Mouse (Mus musculus): ENCODE measurements at regions not wholly inside any gene's neighbourhood (a gene's known extent, or its start where the extent isn't known, plus 50 kb on each side); places are given as distances from the start of the nearest gene placed in this dataset.

DNA sequence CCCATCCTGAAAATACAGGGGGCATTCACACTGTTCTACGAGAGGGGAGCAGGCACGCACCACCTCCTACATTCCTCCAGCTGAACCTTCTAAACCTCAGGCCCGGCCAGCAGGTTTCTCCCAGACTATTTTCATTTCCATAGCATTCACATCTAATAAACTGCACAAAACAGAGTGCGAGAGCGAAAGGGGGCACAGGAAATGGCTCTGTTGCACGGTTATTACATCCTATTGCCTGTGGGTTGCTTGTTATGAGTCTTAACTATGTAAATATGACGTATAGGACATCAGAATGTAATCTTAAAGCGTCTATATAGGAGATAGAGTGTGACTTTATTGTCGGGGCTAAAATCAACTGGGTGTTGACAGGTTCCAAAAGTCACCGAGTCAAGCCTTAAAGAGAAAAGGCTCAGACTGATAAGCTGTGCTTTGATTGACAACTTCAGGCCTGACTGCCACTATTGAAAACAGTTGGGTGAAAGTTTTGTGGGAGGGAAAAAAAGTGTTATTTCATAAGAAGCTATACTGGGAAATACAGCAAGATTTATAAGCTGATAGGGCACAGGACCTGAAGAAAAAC lies 121.5 kb upstream of the Cep162 start:
- no peak overlapping the region for H3K9ac ChIP-seq (replicated peaks; ENCODE audit: low read length)
- H3K36me3 ChIP-seq (ENCODE audit: insufficient read depth, low read length): no peaks in the 10 kb centered on the region
- no peaks in the 10 kb centered on the region for H3K27me3 ChIP-seq (ENCODE audit: insufficient read depth, low read length)
- H3K27ac ChIP-seq (ENCODE audit: low read length): no peak overlapping the region
- H3K9me3 ChIP-seq (ENCODE audit: low read length): no peaks in the 10 kb centered on the region
- no peaks in the 10 kb centered on the region for H3K4me1 ChIP-seq (ENCODE audit: insufficient read depth, low read length)
- no peak overlapping the region for H3K4me3 ChIP-seq (ENCODE audit: low read length)
- no peak for ATAC-seq (ENCODE audit: low FRiP score, low TSS enrichment)
- no peak overlapping the region for H3K4me2 ChIP-seq (replicated peaks; ENCODE audit: low read depth, low read length)
- 57% methylated on average over 10 of the region's 10 CpGs for WGBS

DNA sequence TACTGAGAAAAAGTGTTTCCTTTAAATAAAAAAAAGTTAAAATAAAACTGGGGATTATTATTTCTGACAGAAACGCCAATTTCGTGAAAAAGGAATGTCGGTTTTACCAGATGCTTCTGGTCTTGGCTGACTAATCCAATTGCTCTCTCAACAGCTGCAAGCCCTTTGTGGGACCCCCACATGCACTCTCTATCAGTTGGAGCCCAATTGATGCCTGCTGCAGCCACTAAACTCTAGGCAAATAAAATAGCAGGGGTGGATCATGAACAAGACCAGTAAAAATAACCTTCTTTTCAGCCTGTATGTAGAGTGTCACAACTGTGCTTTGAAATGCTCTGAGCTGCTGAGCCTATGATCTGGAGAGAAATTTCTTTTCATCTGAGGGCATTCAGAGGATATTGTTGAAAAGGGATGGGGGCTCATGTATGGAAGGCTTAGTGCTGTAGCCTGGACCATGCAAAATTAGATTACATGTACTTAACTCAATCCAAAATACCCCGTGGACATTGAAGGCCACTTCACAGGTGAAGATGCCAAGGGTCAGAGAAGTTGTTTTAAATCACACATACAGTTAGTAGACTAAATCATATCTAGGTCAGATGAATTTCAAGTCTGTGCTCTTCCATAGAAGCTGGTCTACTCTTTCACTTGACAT lies 117.0 kb upstream of the Cep162 start:
- H3K9me3 ChIP-seq (ENCODE audit: low read length): no peaks in the 10 kb centered on the region
- H3K36me3 ChIP-seq (ENCODE audit: insufficient read depth, low read length): no peaks in the 10 kb centered on the region
- no peak overlapping the region for H3K4me3 ChIP-seq (ENCODE audit: low read length)
- no peak for ATAC-seq (ENCODE audit: low FRiP score, low TSS enrichment)
- H3K9ac ChIP-seq (replicated peaks; ENCODE audit: low read length): no peak overlapping the region
- no peaks in the 10 kb centered on the region for H3K27me3 ChIP-seq (ENCODE audit: insufficient read depth, low read length)
- no peak overlapping the region for H3K27ac ChIP-seq (ENCODE audit: low read length)
- WGBS: 83% methylated on average over 4 of the region's 4 CpGs
- H3K4me1 ChIP-seq (ENCODE audit: insufficient read depth, low read length): no peaks in the 10 kb centered on the region
- no peak overlapping the region for H3K4me2 ChIP-seq (replicated peaks; ENCODE audit: low read depth, low read length)

DNA sequence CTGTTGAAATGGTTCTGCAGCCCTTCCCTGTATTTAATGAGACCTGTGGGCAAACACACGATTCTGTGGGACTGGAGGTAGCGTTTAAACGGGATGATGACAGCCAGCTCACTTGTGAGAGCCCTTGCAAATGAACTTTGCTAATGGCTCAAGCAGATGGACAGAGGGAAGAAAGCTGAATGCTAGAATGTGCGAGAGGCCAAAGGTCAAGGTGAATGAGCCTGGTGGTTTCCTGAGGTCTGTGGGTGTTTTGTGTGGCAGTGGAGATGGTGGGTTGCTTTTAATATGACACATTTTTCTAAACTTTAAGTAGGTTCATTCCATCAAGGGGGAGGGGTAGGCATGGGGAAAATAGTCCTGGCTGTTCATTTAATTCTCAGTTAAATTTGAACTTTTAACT lies 113.7 kb upstream of the Cep162 start:
- no peak overlapping the region for H3K9ac ChIP-seq (replicated peaks; ENCODE audit: low read length)
- H3K4me1 ChIP-seq (ENCODE audit: insufficient read depth, low read length): no peaks in the 10 kb centered on the region
- no peak overlapping the region for H3K4me3 ChIP-seq (ENCODE audit: low read length)
- no peak overlapping the region for H3K27ac ChIP-seq (ENCODE audit: low read length)
- no peaks in the 10 kb centered on the region for H3K9me3 ChIP-seq (ENCODE audit: low read length)
- no peaks in the 10 kb centered on the region for H3K27me3 ChIP-seq (ENCODE audit: insufficient read depth, low read length)
- 54% methylated on average over 4 of the region's 4 CpGs for WGBS
- H3K4me2 ChIP-seq (replicated peaks; ENCODE audit: low read depth, low read length): no peak overlapping the region
- no peaks in the 10 kb centered on the region for H3K36me3 ChIP-seq (ENCODE audit: insufficient read depth, low read length)
- no peak for ATAC-seq (ENCODE audit: low FRiP score, low TSS enrichment)

DNA sequence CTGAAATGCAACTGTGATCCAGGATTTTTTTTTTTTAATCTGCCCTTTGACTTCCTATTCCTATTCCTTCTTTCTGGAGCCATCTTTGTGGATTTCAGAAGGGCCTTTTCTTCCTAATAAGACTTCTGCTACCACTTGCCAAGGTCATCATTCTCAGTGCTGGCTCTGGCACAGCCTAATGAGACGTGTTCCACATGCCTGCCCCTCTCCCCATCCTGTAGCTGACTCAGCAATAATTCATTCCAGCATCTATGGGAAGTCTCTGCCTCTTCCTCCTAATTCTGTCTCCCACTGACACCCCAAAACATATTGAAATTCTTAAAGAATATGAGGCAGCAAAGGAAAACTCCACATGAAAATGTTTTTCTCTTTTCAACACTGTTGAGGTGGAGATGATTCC lies 91.7 kb upstream of the Cep162 start:
- no peak overlapping the region for H3K9ac ChIP-seq (replicated peaks; ENCODE audit: low read length)
- no peak overlapping the region for H3K4me2 ChIP-seq (replicated peaks; ENCODE audit: low read depth, low read length)
- H3K36me3 ChIP-seq (ENCODE audit: insufficient read depth, low read length): no peaks in the 10 kb centered on the region
- H3K27ac ChIP-seq (ENCODE audit: low read length): no peak overlapping the region
- H3K4me3 ChIP-seq (ENCODE audit: low read length): no peak overlapping the region
- no peaks in the 10 kb centered on the region for H3K4me1 ChIP-seq (ENCODE audit: insufficient read depth, low read length)
- H3K27me3 ChIP-seq (ENCODE audit: insufficient read depth, low read length): no peaks in the 10 kb centered on the region
- ATAC-seq (ENCODE audit: low FRiP score, low TSS enrichment): no peak
- H3K9me3 ChIP-seq (ENCODE audit: low read length): no peaks in the 10 kb centered on the region
- 21% methylated on average over 1 of the region's 1 CpGs for WGBS

DNA sequence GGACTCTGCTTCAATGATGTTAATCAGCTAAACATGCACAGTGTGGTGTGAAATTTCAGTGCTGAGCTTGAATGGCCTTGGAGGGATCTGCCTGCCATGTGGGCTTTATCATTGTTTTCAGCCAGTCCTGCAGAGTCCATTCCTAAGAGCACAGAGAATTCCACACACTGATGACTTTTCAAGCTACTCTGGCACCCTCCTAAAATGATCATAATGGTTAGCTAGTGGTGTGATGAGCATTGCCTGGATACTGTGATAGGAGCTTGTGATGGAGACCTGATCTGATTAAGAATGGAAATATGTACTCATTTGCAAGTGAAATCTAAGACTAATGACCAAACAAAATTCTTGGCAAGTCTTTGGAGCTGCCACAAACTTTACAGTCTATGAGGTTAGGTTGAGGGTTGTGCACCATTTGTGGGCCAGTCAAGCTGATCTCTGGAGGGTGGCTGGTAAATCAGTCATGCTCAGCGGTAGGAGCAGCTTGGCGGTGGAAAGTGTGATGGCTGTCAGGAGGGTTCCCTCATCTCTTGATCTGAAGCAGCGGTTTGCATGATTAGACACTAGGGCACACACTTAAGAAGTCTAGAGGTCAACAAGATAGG lies 91.0 kb upstream of the Cep162 start:
- H3K27ac ChIP-seq (ENCODE audit: low read length): no peak overlapping the region
- H3K27me3 ChIP-seq (ENCODE audit: insufficient read depth, low read length): no peaks in the 10 kb centered on the region
- ATAC-seq (ENCODE audit: low FRiP score, low TSS enrichment): peak; percentile 75
- no peak overlapping the region for H3K9ac ChIP-seq (replicated peaks; ENCODE audit: low read length)
- no peak overlapping the region for H3K4me2 ChIP-seq (replicated peaks; ENCODE audit: low read depth, low read length)
- H3K4me1 ChIP-seq (ENCODE audit: insufficient read depth, low read length): no peaks in the 10 kb centered on the region
- no peaks in the 10 kb centered on the region for H3K9me3 ChIP-seq (ENCODE audit: low read length)
- H3K36me3 ChIP-seq (ENCODE audit: insufficient read depth, low read length): no peaks in the 10 kb centered on the region
- H3K4me3 ChIP-seq (ENCODE audit: low read length): no peak overlapping the region
- WGBS: 23% methylated on average over 3 of the region's 3 CpGs

DNA sequence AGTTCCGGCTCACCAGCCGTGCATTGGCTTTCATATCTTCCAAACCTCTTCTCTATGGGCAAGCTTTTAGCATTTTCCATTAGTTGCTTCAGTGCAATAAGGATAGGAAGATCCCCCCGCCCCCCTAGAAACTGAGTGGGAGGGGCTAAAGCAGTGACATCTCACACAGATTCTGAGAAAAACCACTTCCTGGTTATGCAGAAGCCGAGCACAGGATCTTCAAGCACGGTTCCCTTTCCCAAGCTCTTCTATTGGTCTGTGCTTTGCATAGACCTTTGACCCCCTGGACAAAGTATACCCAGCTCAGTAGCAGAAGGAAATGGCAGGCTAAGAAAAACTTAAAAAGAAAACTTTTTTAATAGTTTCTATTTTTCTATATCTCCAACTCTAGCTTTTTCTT lies 86.1 kb upstream of the Cep162 start:
- Histone ChIP-seq H3K36me3 (ENCODE audit: insufficient read depth, low read length) (no peaks in the 10 kb centered on the region), H3K4me3 (ENCODE audit: low read length) (no peak overlapping the region), H3K9me3 (ENCODE audit: low read length) (no peaks in the 10 kb centered on the region), H3K27ac (ENCODE audit: low read length) (no peak overlapping the region), H3K4me1 (ENCODE audit: insufficient read depth, low read length) (no peaks in the 10 kb centered on the region), H3K9ac (replicated peaks; ENCODE audit: low read length) (no peak overlapping the region), H3K27me3 (ENCODE audit: insufficient read depth, low read length) (no peaks in the 10 kb centered on the region), H3K4me2 (replicated peaks; ENCODE audit: low read depth, low read length) (no peak overlapping the region)
- 63% methylated on average over 5 of the region's 5 CpGs for WGBS
- ATAC-seq (ENCODE audit: low FRiP score, low TSS enrichment): no peak

DNA sequence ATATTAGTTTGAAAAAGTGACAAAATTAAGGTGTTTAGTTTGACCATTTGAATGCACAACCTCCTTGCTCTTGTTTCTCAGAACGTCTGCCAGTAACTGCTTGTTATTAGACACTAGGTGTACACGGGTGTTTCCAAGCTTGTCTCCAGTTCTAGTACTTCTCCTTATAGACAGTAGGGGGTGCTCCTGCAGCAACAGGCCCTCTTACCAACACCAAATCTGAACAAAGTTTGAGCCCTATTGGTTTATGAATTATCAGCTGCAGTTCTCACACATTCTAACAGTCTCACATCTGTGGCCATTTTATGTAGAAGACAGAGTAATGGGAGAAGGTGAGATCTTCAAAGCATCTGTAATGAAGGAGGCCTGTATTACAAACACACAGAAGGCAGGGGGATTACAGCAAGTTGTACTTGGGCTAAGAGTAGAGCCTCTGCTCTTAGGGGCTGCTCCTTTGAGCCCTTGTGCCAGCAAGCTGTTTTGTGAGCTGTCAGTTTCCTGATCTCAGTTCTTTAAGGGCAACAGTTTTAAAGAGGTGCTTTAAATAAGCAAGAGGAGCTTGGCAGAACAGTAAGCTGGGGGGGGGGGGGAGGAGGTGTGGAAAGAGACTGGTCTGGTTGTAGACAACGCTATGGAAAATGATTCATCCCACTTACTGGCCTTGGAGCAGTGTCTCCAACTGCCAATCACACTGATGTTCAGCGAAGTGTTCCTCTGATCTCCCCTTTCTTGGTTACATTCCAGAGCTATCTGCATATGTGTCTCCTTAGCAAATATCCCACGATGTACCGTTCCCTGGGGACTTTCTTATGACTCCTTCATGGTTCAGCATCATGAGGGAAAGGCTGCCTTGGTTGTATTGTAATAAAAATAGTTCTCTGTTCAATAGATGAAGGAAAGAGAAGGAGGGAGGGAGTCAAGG lies 71.3 kb upstream of the Cep162 start:
- WGBS: 54% methylated on average over 6 of the region's 6 CpGs
- ATAC-seq (ENCODE audit: low FRiP score, low TSS enrichment): no peak
- no peak overlapping the region for H3K27ac ChIP-seq (ENCODE audit: low read length)

DNA sequence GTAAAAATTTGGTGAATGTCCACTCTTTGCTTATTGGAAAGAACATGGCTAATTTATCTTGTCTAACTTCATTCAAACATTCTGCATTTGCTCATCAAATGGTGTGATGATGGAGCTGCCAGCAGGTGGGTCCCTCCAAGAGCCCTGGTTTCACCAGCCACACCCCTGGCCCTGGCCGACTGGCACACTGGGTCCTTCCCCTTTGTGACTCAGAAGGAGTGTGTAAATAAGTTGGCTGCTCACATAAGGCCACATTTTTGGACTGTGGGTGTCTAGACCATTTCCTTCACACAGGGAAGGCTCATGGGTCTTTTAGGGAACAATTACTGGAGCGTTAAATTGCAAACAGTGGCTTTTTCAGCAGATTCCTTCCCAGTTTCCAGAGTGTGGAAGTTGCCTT lies 68.4 kb upstream of the Cep162 start:
- WGBS: 62% methylated on average over 2 of the region's 2 CpGs
- Histone ChIP-seq H3K4me1 (ENCODE audit: insufficient read depth, low read length) (no peaks in the 10 kb centered on the region), H3K9me3 (ENCODE audit: low read length) (no peaks in the 10 kb centered on the region), H3K4me3 (ENCODE audit: low read length) (no peak overlapping the region), H3K4me2 (replicated peaks; ENCODE audit: low read depth, low read length) (no peak overlapping the region), H3K9ac (replicated peaks; ENCODE audit: low read length) (no peak overlapping the region), H3K36me3 (ENCODE audit: insufficient read depth, low read length) (no peaks in the 10 kb centered on the region), H3K27me3 (ENCODE audit: insufficient read depth, low read length) (no peaks in the 10 kb centered on the region), H3K27ac (ENCODE audit: low read length) (no peak overlapping the region)
- no peak for ATAC-seq (ENCODE audit: low FRiP score, low TSS enrichment)

More for the DNA sequence above, 71.3 kb upstream of the Cep162 start:
- Histone ChIP-seq H3K27me3 (ENCODE audit: insufficient read depth, low read length) (no peaks in the 10 kb centered on the region), H3K9me3 (ENCODE audit: low read length) (no peaks in the 10 kb centered on the region), H3K4me2 (replicated peaks; ENCODE audit: low read depth, low read length) (no peak overlapping the region), H3K4me3 (ENCODE audit: low read length) (no peak overlapping the region), H3K9ac (replicated peaks; ENCODE audit: low read length) (no peak overlapping the region), H3K4me1 (ENCODE audit: insufficient read depth, low read length) (no peaks in the 10 kb centered on the region), H3K36me3 (ENCODE audit: insufficient read depth, low read length) (no peaks in the 10 kb centered on the region)

DNA sequence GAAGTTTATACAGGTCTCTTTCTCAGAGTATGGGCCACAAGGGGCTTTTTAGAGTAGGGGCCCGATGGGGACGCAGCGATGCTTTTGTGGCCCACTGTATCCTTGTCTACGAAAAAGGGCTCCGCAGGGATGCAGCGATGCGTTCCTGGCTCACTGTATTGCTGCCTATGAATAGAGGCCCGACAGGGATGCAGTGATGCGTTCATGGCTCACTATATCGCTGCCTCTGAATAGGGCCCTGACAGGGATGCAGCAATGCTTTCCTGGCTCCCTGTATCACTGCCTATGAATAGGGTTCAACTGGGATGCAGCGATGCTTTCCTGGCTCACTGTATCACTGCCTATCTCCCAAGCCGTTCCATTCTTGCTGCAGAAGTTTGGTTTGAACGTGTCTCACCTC lies 65.4 kb upstream of the Cep162 start:
- Histone ChIP-seq H3K9ac (replicated peaks; ENCODE audit: low read length) (no peak overlapping the region), H3K36me3 (ENCODE audit: insufficient read depth, low read length) (no peaks in the 10 kb centered on the region), H3K27ac (ENCODE audit: low read length) (no peak overlapping the region), H3K9me3 (ENCODE audit: low read length) (no peaks in the 10 kb centered on the region), H3K4me1 (ENCODE audit: insufficient read depth, low read length) (no peaks in the 10 kb centered on the region), H3K4me3 (ENCODE audit: low read length) (no peak overlapping the region), H3K4me2 (replicated peaks; ENCODE audit: low read depth, low read length) (no peak overlapping the region), H3K27me3 (ENCODE audit: insufficient read depth, low read length) (no peaks in the 10 kb centered on the region)
- WGBS: 90% methylated on average over 13 of the region's 13 CpGs
- no peak for ATAC-seq (ENCODE audit: low FRiP score, low TSS enrichment)
